Mouse (Mus musculus): ENCODE results near the gene Npff. TPM values are rescaled to one million over a fixed set of nuclear protein-coding genes. Genes with fewer than 3 reads are reported as not detected.

The Npff gene
- polyA plus RNA-seq, 1 experiment from 2014 or later = 1.2 TPM

GRCm38 (mm10) chr15:102517631-102517975 is 7.1 kb downstream of the Npff start:
- Histone ChIP-seq H3K4me2 (peak overlapping the region; percentile 96), H3K4me1 (replicated peaks; ENCODE audit: control insufficient read depth, insufficient read depth, low read length) (peaks cover 28% of the 10 kb centered on the region), H3K27me3 (replicated peaks; ENCODE audit: control insufficient read depth, insufficient read depth, low read length) (no peaks in the 10 kb centered on the region), H3K27ac (ENCODE audit: low read depth, low read length) (peak overlapping the region; percentile 70; the same call in 1 of the 2 replicates), H3K9me3 (ENCODE audit: control insufficient read depth, low read length) (no peaks in the 10 kb centered on the region), H3K9ac (ENCODE audit: low read depth, low read length) (peak overlapping the region; percentile 42), H3K36me3 (ENCODE audit: control insufficient read depth, insufficient read depth, low read length) (peaks cover 7% of the 10 kb centered on the region; the same call in 1 of the 2 replicates), H3K4me3 (ENCODE audit: low read depth, low read length) (peak overlapping the region; percentile 77)
- ATAC-seq (replicated peaks; ENCODE audit: low FRiP score) (no peak), DNase-seq (ENCODE audit: low spot score) (no peak)
- WGBS = 0% methylated on average over 10 of the region's 10 CpGs

- H3K9me3 ChIP-seq (ENCODE audit: control insufficient read depth, low read length) = no peaks in the 10 kb centered on the region
- H3K27me3 ChIP-seq (replicated peaks; ENCODE audit: control insufficient read depth, insufficient read depth, low read length) = no peaks in the 10 kb centered on the region
- peaks cover 3% of the 10 kb centered on the region; the same call in 1 of the 2 replicates for H3K36me3 ChIP-seq (ENCODE audit: control insufficient read depth, insufficient read depth, low read length)
- peak within 1 kb of the TSS; percentile 96 for H3K4me2 ChIP-seq
- H3K27ac ChIP-seq (ENCODE audit: low read depth, low read length) = peak within 1 kb of the TSS; percentile 70
- H3K9ac ChIP-seq (ENCODE audit: low read depth, low read length) = peak within 1 kb of the TSS; percentile 42
- DNase-seq (ENCODE audit: low spot score) = peak; percentile 83
- peak within 1 kb of the TSS; percentile 77 for H3K4me3 ChIP-seq (ENCODE audit: low read depth, low read length)
- no peak for ATAC-seq (replicated peaks; ENCODE audit: low FRiP score)
- H3K4me1 ChIP-seq (replicated peaks; ENCODE audit: control insufficient read depth, insufficient read depth, low read length) = peaks cover 30% of the 10 kb centered on the region
- under 1% methylated on average over 41 of the region's 43 CpGs for WGBS
These were observed 7.9 kb downstream of the Npff start, which contains the start of gene Map3k12 for GRCm38 (mm10) chr15:102516728-102517404. Gene Map3k12 (minus strand): TSS chr15:102517064.

GRCm38 (mm10) chr15:102516293-102516692 is 8.4 kb downstream of the Npff start:
- Histone ChIP-seq H3K4me3 (ENCODE audit: low read depth, low read length) (peak overlapping the region; percentile 77), H3K36me3 (ENCODE audit: control insufficient read depth, insufficient read depth, low read length) (peaks cover 3% of the 10 kb centered on the region; the same call in 1 of the 2 replicates), H3K4me2 (peak overlapping the region; percentile 96), H3K27me3 (replicated peaks; ENCODE audit: control insufficient read depth, insufficient read depth, low read length) (no peaks in the 10 kb centered on the region), H3K9me3 (ENCODE audit: control insufficient read depth, low read length) (no peaks in the 10 kb centered on the region), H3K9ac (ENCODE audit: low read depth, low read length) (peak overlapping the region; percentile 42), H3K4me1 (replicated peaks; ENCODE audit: control insufficient read depth, insufficient read depth, low read length) (peaks cover 32% of the 10 kb centered on the region), H3K27ac (ENCODE audit: low read depth, low read length) (peak overlapping the region; percentile 70; the same call in 1 of the 2 replicates)
- ATAC-seq (replicated peaks; ENCODE audit: low FRiP score) (no peak), DNase-seq (ENCODE audit: low spot score) (no peak)
- 7% methylated on average over 12 of the region's 12 CpGs for WGBS

- no peak overlapping the region for H3K9ac ChIP-seq (ENCODE audit: low read depth, low read length)
These were observed 9.0 kb downstream of the Npff start for GRCm38 (mm10) chr15:102515791-102516190.

GRCm38 (mm10) chr15:102515261-102515660 is 9.5 kb downstream of the Npff start:
- WGBS = 70% methylated on average over 2 of the region's 2 CpGs

More at GRCm38 (mm10) chr15:102515791-102516190, 9.0 kb downstream of the Npff start:
- Histone ChIP-seq H3K4me3 (ENCODE audit: low read depth, low read length) (peak overlapping the region; percentile 77), H3K9me3 (ENCODE audit: control insufficient read depth, low read length) (no peaks in the 10 kb centered on the region), H3K36me3 (ENCODE audit: control insufficient read depth, insufficient read depth, low read length) (peaks cover 3% of the 10 kb centered on the region; the same call in 1 of the 2 replicates), H3K4me1 (replicated peaks; ENCODE audit: control insufficient read depth, insufficient read depth, low read length) (peaks cover 36% of the 10 kb centered on the region), H3K4me2 (peak overlapping the region; percentile 96), H3K27ac (ENCODE audit: low read depth, low read length) (no peak overlapping the region), H3K27me3 (replicated peaks; ENCODE audit: control insufficient read depth, insufficient read depth, low read length) (no peaks in the 10 kb centered on the region)
- 74% methylated on average over 4 of the region's 4 CpGs for WGBS
- ATAC-seq (replicated peaks; ENCODE audit: low FRiP score) = no peak
- DNase-seq (ENCODE audit: low spot score) = no peak

GRCm38 (mm10) chr15:102513004-102513403 is 11.7 kb downstream of the Npff start:
- Histone ChIP-seq H3K4me1 (replicated peaks; ENCODE audit: control insufficient read depth, insufficient read depth, low read length) (peaks cover 23% of the 10 kb centered on the region), H3K36me3 (ENCODE audit: control insufficient read depth, insufficient read depth, low read length) (no peaks in the 10 kb centered on the region), H3K9me3 (ENCODE audit: control insufficient read depth, low read length) (no peaks in the 10 kb centered on the region), H3K4me2 (no peak overlapping the region), H3K27me3 (replicated peaks; ENCODE audit: control insufficient read depth, insufficient read depth, low read length) (no peaks in the 10 kb centered on the region), H3K9ac (ENCODE audit: low read depth, low read length) (no peak overlapping the region), H3K4me3 (ENCODE audit: low read depth, low read length) (no peak overlapping the region), H3K27ac (ENCODE audit: low read depth, low read length) (no peak overlapping the region)
- DNase-seq (ENCODE audit: low spot score) = no peak
- WGBS = 69% methylated on average over 3 of the region's 3 CpGs
- no peak for ATAC-seq (replicated peaks; ENCODE audit: low FRiP score)

More at GRCm38 (mm10) chr15:102515261-102515660, 9.5 kb downstream of the Npff start:
- ATAC-seq (replicated peaks; ENCODE audit: low FRiP score) = no peak
- Histone ChIP-seq H3K4me3 (ENCODE audit: low read depth, low read length) (no peak overlapping the region), H3K27ac (ENCODE audit: low read depth, low read length) (no peak overlapping the region), H3K4me2 (no peak overlapping the region), H3K4me1 (replicated peaks; ENCODE audit: control insufficient read depth, insufficient read depth, low read length) (peaks cover 31% of the 10 kb centered on the region), H3K9me3 (ENCODE audit: control insufficient read depth, low read length) (no peaks in the 10 kb centered on the region), H3K36me3 (ENCODE audit: control insufficient read depth, insufficient read depth, low read length) (no peaks in the 10 kb centered on the region), H3K27me3 (replicated peaks; ENCODE audit: control insufficient read depth, insufficient read depth, low read length) (no peaks in the 10 kb centered on the region), H3K9ac (ENCODE audit: low read depth, low read length) (no peak overlapping the region)
- peak; percentile 22 for DNase-seq (ENCODE audit: low spot score)

GRCm38 (mm10) chr15:102512471-102512870 is 12.3 kb downstream of the Npff start:
- Histone ChIP-seq H3K4me3 (ENCODE audit: low read depth, low read length) (no peak overlapping the region), H3K36me3 (ENCODE audit: control insufficient read depth, insufficient read depth, low read length) (no peaks in the 10 kb centered on the region), H3K27ac (ENCODE audit: low read depth, low read length) (no peak overlapping the region), H3K4me2 (no peak overlapping the region; the same call in 1 of the 2 replicates), H3K9me3 (ENCODE audit: control insufficient read depth, low read length) (no peaks in the 10 kb centered on the region), H3K27me3 (replicated peaks; ENCODE audit: control insufficient read depth, insufficient read depth, low read length) (no peaks in the 10 kb centered on the region), H3K9ac (ENCODE audit: low read depth, low read length) (no peak overlapping the region), H3K4me1 (replicated peaks; ENCODE audit: control insufficient read depth, insufficient read depth, low read length) (peaks cover 23% of the 10 kb centered on the region)
- ATAC-seq (replicated peaks; ENCODE audit: low FRiP score) = no peak
- DNase-seq (ENCODE audit: low spot score) = no peak

- H3K9ac ChIP-seq (ENCODE audit: low read depth, low read length) = no peak overlapping the region
- 0 out of 2 replicates have a peak overlapping the region, but pooled peaks have one; percentile 30 for H3K27ac ChIP-seq (ENCODE audit: low read depth, low read length)
- 48% methylated on average over 5 of the region's 5 CpGs for WGBS
- DNase-seq (ENCODE audit: low spot score) (no peak), ATAC-seq (replicated peaks; ENCODE audit: low FRiP score) (no peak)
- no peaks in the 10 kb centered on the region for H3K9me3 ChIP-seq (ENCODE audit: control insufficient read depth, low read length)
- no peak overlapping the region for H3K4me3 ChIP-seq (ENCODE audit: low read depth, low read length)
- H3K4me1 ChIP-seq (replicated peaks; ENCODE audit: control insufficient read depth, insufficient read depth, low read length) = peaks cover 23% of the 10 kb centered on the region
- no peaks in the 10 kb centered on the region for H3K27me3 ChIP-seq (replicated peaks; ENCODE audit: control insufficient read depth, insufficient read depth, low read length)
- H3K36me3 ChIP-seq (ENCODE audit: control insufficient read depth, insufficient read depth, low read length) = no peaks in the 10 kb centered on the region
- H3K4me2 ChIP-seq = peak overlapping the region; percentile 89
These were observed 12.7 kb downstream of the Npff start for GRCm38 (mm10) chr15:102512010-102512409.

All from liver, embryonic 11.5 days (tissue).